Mouse (Mus musculus) intestine, embryonic 16.5 days (tissue): ENCODE data around the gene Hoxd10. TPM values are rescaled to one million over a fixed set of nuclear protein-coding genes. Genes with fewer than 3 reads are reported as not detected.

Experiments used
- ATAC-seq: fragments of 200-750 bp; cut with Nextera tagmentation; 2 replicates; pipeline ENCODE4 v1.8.0; 2017; ENCODE audit warnings: moderate TSS enrichment, moderate library complexity
- H3K27ac ChIP-seq: fragments of 300-500 bp; sonication (generic); 2 replicates; pipeline ENCODE4 v1.5.1; 2014; ENCODE audit warnings: mild to moderate bottlenecking, low read length
- H3K27me3 ChIP-seq: fragments of 300-500 bp; sonication (generic); replicated peaks from 2 replicates; pipeline ENCODE4 v1.6.1; 2014; ENCODE audit warnings: low read length, control low read depth, mixed read lengths; ENCODE audit not compliant: control insufficient read depth, insufficient read depth
- H3K36me3 ChIP-seq: fragments of 300-500 bp; sonication (generic); 2 replicates; pipeline ENCODE4 v1.6.1; 2014; ENCODE audit warnings: low read length, control low read depth; ENCODE audit not compliant: control insufficient read depth, insufficient read depth
- H3K4me1 ChIP-seq: fragments of 300-500 bp; sonication (generic); 2 replicates; pipeline ENCODE4 v1.6.1; 2014; ENCODE audit warnings: low read length, control low read depth, mixed read lengths; ENCODE audit not compliant: control insufficient read depth, insufficient read depth
- H3K4me2 ChIP-seq: fragments of 300-500 bp; sonication (generic); 2 replicates; pipeline ENCODE4 v1.6.1; 2014; ENCODE audit warnings: low read depth, low read length, control low read depth
- H3K4me3 ChIP-seq: fragments of 300-500 bp; sonication (generic); 2 replicates; pipeline ENCODE4 v1.5.1; 2014; ENCODE audit warnings: mild to moderate bottlenecking, low read length
- H3K9ac ChIP-seq: fragments of 300-500 bp; sonication (generic); 2 replicates; pipeline ENCODE4 v1.6.1; 2014; ENCODE audit warnings: low read depth, low read length
- H3K9me3 ChIP-seq: fragments of 300-500 bp; sonication (generic); 2 replicates; pipeline ENCODE4 v1.6.1; 2016; ENCODE audit warnings: low read length, control low read depth; ENCODE audit not compliant: control insufficient read depth
- WGBS: fragments of 180-500 bp; shearing (Covaris S2); extraction: QIAGEN DNeasy Blood & Tissue Kit; methylation state at CpG from one replicate; pipeline ENCODE4 v1.1.7; 2014; 5-methylcytosine and 5-hydroxymethylcytosine counted together
- polyA plus RNA-seq: library from polyadenylated mRNA; unstranded; fragments of >200 nt; fragmentation: Nextera tagmentation; extraction: Ambion mirVana; gene quantifications from 2 replicates; pipeline ENCODE4 v1.2.1, GENCODE M21; 2015

Gene Hoxd10
- polyA plus RNA-seq, 1 experiment from 2014 or later = 4.4 TPM

DNA sequence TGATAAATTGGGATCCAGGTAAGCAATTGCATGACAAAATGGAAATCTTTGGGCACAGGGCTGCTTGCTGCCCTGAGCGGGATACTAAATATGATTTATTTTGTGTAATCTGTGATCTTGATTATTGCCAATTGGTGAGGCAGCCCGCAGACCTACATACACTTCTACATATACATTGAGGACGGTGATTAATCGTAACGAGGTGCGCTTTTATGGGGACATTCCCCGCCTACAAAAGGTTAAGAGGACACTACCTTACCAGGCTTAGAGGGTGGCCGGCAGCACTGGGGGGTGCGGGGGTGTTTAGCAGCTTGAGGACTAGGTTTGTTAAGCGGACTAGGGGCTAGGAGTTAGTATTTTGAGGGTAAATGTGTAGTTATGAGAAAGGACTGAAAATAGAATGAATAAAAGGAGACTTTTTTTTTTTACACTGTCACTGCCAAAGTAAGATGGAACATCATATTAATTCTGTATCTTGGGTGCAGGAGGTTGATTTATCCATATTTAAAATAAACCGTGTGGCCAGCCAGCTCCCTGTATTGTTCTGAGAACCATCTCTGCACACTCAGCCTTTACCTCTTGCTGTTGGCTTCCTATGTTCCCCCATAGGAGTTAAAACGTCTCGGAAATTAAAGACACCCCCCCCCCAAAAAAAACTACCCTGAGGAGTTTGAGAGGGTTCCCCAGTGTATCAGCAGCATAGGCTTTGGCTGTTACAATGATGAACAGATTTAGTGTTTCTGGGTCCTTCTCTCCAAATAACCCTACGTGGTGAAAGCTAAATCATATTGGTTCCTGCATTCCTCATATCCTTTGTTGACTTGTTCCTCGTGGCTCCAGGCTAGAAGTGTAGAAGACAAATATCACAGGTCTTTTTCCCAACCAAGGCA lies 45.2 kb downstream of the Hoxd10 start:
- Histone ChIP-seq H3K9me3 (no peaks in the 10 kb centered on the region), H3K9ac (0 out of 2 replicates have a peak overlapping the region, but pooled peaks have one; percentile 9), H3K27me3 (peaks cover 75% of the 10 kb centered on the region), H3K4me3 (peak overlapping the region; percentile 32), H3K4me1 (0 out of 2 replicates have a peak, but pooled peaks cover 3% of the 10 kb centered on the region), H3K36me3 (no peaks in the 10 kb centered on the region), H3K27ac (no peak overlapping the region; the same call in none of the 2 replicates), H3K4me2 (no peak overlapping the region; the same call in 1 of the 2 replicates)
- no peak for ATAC-seq
- 24% methylated on average over 15 of the region's 15 CpGs for WGBS

DNA sequence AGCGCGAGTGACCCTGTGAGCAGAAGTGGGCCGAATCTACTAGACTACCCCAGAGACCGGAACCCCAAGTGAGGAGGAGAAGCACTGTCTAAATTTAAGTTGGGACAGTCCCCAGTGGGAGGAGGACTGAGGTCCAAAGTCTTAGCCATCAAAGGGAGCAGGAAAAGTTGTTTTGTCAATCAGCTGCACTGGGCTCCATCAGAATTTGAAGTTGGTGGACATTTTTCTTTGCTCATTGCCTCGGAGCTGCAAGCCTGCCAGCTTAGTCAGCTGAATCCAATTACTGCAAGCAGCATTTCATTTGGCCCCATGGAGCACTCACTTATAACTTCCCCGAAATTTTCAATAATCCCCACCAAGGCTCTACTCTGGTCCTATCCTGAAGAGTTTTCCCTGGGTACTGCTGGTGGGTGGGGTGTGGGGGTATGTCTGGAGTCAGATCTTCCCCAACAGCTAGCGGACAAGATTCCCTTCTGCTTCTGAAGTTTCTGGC lies 45.9 kb downstream of the Hoxd10 start:
- WGBS = 40% methylated on average over 7 of the region's 7 CpGs
- H3K4me3 ChIP-seq = peak overlapping the region; percentile 13; the same call in 1 of the 2 replicates
- H3K4me1 ChIP-seq = 0 out of 2 replicates have a peak, but pooled peaks cover 3% of the 10 kb centered on the region
- no peak overlapping the region; the same call in 1 of the 2 replicates for H3K27ac ChIP-seq
- 0 out of 2 replicates have a peak overlapping the region, but pooled peaks have one; percentile 9 for H3K9ac ChIP-seq
- no peak for ATAC-seq
- no peak overlapping the region for H3K4me2 ChIP-seq
- peaks cover 73% of the 10 kb centered on the region for H3K27me3 ChIP-seq
- no peaks in the 10 kb centered on the region for H3K36me3 ChIP-seq
- H3K9me3 ChIP-seq = no peaks in the 10 kb centered on the region

DNA sequence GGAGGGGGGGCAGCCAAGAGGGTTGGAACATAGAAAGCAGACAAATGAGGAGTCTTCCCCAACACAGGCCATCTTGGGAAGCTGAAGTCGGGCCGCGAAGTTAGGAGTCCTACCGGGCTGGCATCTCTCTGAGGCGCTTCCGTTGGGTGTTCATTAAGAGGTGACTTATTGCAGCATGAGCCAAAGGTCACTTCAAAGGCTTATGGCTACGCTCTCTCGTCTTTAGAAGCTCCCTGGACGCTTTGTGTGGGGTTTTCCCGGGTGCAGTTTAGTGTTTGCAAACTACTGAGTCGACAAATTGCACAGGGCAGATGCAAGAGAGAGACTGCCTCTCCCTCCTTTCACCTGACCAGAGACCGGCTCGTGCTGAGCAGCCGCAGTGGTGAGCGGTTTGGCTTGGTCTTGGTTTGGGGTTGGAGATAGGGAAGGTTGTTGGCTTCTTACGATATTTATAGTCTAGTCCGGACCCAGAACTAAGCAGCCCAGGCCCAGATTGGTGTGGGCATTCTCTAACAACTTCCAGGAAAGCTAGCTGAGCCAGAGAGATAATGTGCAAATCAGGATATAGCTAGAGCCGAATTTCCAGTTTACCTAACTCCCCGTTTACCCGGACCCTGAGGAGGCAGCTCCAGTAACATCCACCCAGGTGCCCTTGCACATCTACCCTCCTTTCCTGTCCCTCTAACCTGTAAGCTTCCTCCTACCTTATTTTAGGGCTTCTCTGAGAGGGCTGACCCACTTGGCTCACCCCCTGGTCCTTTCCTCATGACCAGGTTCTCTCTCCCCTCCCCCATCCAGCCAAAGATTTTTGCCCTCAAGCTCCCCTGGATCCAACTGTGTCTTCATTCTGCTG lies 47.1 kb downstream of the Hoxd10 start:
- H3K9me3 ChIP-seq = no peaks in the 10 kb centered on the region
- H3K4me2 ChIP-seq = 0 out of 2 replicates have a peak overlapping the region, but pooled peaks have one; percentile 10
- ATAC-seq = 0 out of 2 replicates have a peak, but pooled peaks have one; percentile 14
- 0 out of 2 replicates have a peak, but pooled peaks cover 3% of the 10 kb centered on the region for H3K4me1 ChIP-seq
- peak overlapping the region; percentile 47; the same call in 1 of the 2 replicates for H3K27ac ChIP-seq
- H3K27me3 ChIP-seq = peaks cover 75% of the 10 kb centered on the region
- 0 out of 2 replicates have a peak overlapping the region, but pooled peaks have one; percentile 5 for H3K4me3 ChIP-seq
- no peak overlapping the region for H3K9ac ChIP-seq
- WGBS = 12% methylated on average over 20 of the region's 20 CpGs
- no peaks in the 10 kb centered on the region for H3K36me3 ChIP-seq

DNA sequence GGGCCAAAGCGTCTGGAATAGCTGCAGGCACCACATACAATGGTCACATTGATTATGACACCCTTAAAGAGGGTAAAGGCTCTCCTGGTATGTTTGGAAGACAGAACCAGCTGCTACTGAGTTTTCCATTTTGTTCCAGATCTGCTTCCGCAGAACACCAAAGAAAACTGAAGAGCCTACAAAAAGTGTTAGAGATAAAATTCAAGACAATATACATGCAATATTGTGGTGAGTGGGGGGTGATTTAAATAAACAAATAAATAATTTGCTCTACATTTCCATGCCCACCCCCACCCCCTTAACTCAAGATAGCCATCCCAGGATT lies 47.7 kb downstream of the Hoxd10 start:
- H3K9me3 ChIP-seq = no peaks in the 10 kb centered on the region
- H3K4me3 ChIP-seq = no peak overlapping the region
- 27% methylated on average over 2 of the region's 2 CpGs for WGBS
- peak overlapping the region; percentile 47; the same call in 1 of the 2 replicates for H3K27ac ChIP-seq
- H3K9ac ChIP-seq = no peak overlapping the region
- peaks cover 78% of the 10 kb centered on the region for H3K27me3 ChIP-seq
- H3K4me1 ChIP-seq = 0 out of 2 replicates have a peak, but pooled peaks cover 3% of the 10 kb centered on the region
- no peak for ATAC-seq
- H3K36me3 ChIP-seq = no peaks in the 10 kb centered on the region
- H3K4me2 ChIP-seq = 0 out of 2 replicates have a peak overlapping the region, but pooled peaks have one; percentile 10

DNA sequence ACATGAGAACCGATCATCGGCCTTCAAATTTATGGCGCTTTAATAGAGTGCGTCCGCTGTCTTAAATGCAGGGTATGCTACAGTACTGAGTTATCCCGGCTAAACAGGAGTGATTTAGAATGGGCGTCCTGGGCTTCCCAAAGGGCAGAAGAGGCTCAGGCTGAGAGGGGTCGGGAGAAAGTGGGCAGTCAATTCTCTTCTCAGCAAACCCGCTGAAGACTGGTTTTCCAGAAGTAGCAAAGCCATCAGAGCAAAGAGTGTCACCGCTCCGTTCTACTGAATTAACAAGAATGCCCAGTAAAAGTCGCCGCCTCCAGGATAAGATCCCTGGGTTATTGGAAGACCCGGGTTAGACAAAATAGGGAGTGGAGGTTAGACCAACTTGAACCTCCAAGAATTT lies 48.1 kb downstream of the Hoxd10 start:
- ATAC-seq = no peak
- H3K4me2 ChIP-seq = peak overlapping the region; percentile 42
- peaks cover 79% of the 10 kb centered on the region for H3K27me3 ChIP-seq
- peak overlapping the region; percentile 26; the same call in 1 of the 2 replicates for H3K27ac ChIP-seq
- no peaks in the 10 kb centered on the region for H3K9me3 ChIP-seq
- no peaks in the 10 kb centered on the region for H3K36me3 ChIP-seq
- 0 out of 2 replicates have a peak overlapping the region, but pooled peaks have one; percentile 37 for H3K9ac ChIP-seq
- 19% methylated on average over 14 of the region's 14 CpGs for WGBS
- peak overlapping the region; percentile 13 for H3K4me3 ChIP-seq
- H3K4me1 ChIP-seq = 0 out of 2 replicates have a peak, but pooled peaks cover 3% of the 10 kb centered on the region

DNA sequence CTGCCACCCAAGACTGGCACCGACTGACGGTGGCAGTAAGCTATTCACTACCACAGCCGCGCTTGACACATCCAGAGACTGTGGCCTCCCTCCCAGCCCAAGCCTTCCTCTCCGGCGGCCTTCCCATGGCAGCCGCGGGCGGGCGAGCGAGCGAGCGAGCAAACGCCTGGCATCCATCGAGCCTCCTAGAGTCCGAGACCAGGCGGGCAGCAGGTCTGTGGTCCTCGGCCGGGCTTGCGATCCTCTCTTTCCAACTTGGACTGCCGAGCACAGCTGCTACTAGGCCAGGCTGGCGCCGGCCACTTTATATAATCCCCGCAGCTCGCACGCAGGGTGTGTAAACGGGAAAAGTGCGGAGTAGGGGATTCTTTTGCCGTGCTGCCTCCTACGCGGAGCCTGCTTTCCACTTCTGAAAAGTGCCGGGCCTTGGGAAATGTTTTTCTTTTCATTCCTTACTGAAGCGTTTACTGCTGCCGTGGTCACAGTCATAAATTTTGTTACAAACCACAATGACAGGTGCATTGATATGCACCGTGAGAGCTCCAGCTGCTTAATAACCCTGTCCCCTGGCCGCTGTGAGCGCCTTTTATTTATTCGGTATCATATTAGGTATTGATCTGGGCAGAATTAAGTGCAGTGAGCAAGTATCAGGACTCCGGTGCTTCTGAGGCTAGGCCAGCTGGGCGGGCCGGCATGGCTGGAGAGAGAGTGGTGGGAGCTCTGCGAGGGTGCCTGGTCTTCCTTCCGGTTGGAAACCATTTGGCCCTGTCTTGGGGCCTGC lies 48.8 kb downstream of the Hoxd10 start:
- ATAC-seq = 0 out of 2 replicates have a peak, but pooled peaks have one; percentile 13
- Histone ChIP-seq H3K4me1 (0 out of 2 replicates have a peak, but pooled peaks cover 3% of the 10 kb centered on the region), H3K27me3 (peaks cover 77% of the 10 kb centered on the region), H3K9ac (peak overlapping the region; percentile 37), H3K4me2 (peak overlapping the region; percentile 42), H3K9me3 (no peaks in the 10 kb centered on the region), H3K4me3 (peak overlapping the region; percentile 13), H3K27ac (peak overlapping the region; percentile 26; the same call in 1 of the 2 replicates), H3K36me3 (no peaks in the 10 kb centered on the region)
- WGBS = 5% methylated on average over 43 of the region's 43 CpGs

DNA sequence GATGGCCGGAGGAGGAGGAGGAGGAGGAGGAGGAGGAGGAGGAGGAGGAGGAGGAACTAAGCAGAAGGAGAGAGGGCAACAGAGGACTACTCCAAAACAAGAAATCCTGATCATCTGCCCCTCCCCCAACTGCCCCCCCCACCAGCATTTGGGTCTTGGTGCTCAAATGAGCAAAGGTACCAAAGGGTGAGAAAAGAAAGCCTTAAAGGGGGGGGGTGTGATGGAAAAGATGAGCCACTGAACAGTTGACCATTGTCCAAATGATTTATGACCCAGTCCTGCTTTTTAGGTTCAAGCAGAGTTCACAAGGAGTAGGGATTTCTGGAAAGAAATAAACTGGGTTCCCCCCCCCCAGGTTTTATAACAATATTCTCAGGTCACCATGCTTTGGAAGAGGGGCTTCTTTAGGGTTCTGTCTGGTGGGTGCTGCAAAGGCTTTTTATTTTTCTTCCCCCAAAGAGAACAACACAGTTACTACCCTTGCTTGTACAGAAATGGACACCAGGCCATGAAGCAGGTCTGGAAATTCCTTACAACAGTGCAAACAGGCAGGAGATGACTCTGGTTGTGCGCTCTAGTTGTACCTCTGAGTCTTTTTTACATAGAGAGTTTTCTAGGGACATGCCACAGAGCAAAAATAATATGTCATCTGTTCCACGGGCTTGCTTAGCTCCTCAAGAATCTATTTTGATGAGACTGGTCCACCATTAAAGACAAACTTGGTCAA lies 49.7 kb downstream of the Hoxd10 start:
- Histone ChIP-seq H3K9ac (no peak overlapping the region), H3K36me3 (no peaks in the 10 kb centered on the region), H3K4me3 (no peak overlapping the region), H3K27me3 (peaks cover 77% of the 10 kb centered on the region), H3K9me3 (no peaks in the 10 kb centered on the region), H3K4me2 (no peak overlapping the region), H3K27ac (no peak overlapping the region), H3K4me1 (0 out of 2 replicates have a peak, but pooled peaks cover 3% of the 10 kb centered on the region)
- 59% methylated on average over 2 of the region's 3 CpGs for WGBS
- no peak for ATAC-seq

DNA sequence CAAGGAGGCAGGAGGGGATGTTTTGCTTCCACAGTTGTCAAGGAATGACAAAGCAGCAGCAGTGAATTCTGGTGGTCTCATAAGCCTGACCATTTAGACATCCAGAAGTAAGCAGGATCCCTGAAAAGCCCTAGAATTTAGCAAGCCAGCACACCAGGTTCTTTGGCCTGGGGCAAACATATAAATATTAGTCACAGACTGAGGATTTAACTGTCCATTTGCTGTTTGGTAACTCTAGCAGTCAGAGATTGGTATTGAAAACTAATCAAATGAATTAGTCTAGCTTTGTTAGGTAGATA lies 50.2 kb downstream of the Hoxd10 start:
- Histone ChIP-seq H3K4me1 (peaks cover 7% of the 10 kb centered on the region; the same call in 1 of the 2 replicates), H3K27me3 (peaks cover 77% of the 10 kb centered on the region)

More for the DNA sequence above, 50.2 kb downstream of the Hoxd10 start:
- ATAC-seq = no peak
- Histone ChIP-seq H3K9ac (no peak overlapping the region), H3K27ac (no peak overlapping the region), H3K4me3 (no peak overlapping the region), H3K36me3 (no peaks in the 10 kb centered on the region), H3K4me2 (no peak overlapping the region), H3K9me3 (no peaks in the 10 kb centered on the region)
